Mouse (Mus musculus) forebrain, embryonic 11.5 days (tissue): ENCODE measurements around the gene Fam102b. TPM values are rescaled to one million over a fixed set of nuclear protein-coding genes. Genes with fewer than 3 reads are reported as not detected.

Experiments used
- ATAC-seq: fragments of 200-750 bp; cut with Nextera tagmentation; replicated peaks from 2 replicates; pipeline ENCODE4 v1.8.0; 2017; ENCODE audit warnings: moderate TSS enrichment; ENCODE audit not compliant: low FRiP score
- DNase-seq: peaks from one replicate; pipeline ENCODE4 v3.0.0-alpha.2; 2017; ENCODE audit warnings: low spot score
- H3K27ac ChIP-seq: fragments of 300-500 bp; sonication (generic); 2 replicates; pipeline ENCODE4 v1.5.1; 2014; ENCODE audit warnings: low read depth, low read length
- H3K27me3 ChIP-seq: fragments of 300-500 bp; sonication (generic); 2 replicates; pipeline ENCODE4 v1.6.1; 2014; ENCODE audit warnings: mild to moderate bottlenecking, low read length, mixed read lengths; ENCODE audit not compliant: control insufficient read depth, insufficient read depth
- H3K36me3 ChIP-seq: fragments of 300-500 bp; sonication (generic); 2 replicates; pipeline ENCODE4 v1.6.1; 2014; ENCODE audit warnings: mild to moderate bottlenecking, low read length, moderate library complexity, mixed read lengths; ENCODE audit not compliant: control insufficient read depth, insufficient read depth
- H3K4me1 ChIP-seq: fragments of 300-500 bp; sonication (generic); replicated peaks from 2 replicates; pipeline ENCODE4 v1.6.1; 2014; ENCODE audit warnings: low read length, mixed read lengths; ENCODE audit not compliant: control insufficient read depth, insufficient read depth
- H3K4me2 ChIP-seq: fragments of 300-500 bp; sonication (generic); 2 replicates; pipeline ENCODE4 v1.6.1; 2014; ENCODE audit warnings: low read depth, mild to moderate bottlenecking, low read length, moderate library complexity, mixed read lengths; ENCODE audit not compliant: severe bottlenecking
- H3K4me3 ChIP-seq: fragments of 300-500 bp; sonication (generic); 2 replicates; pipeline ENCODE4 v1.5.1; 2014; ENCODE audit warnings: low read depth, low read length
- H3K9ac ChIP-seq: fragments of 300-500 bp; sonication (generic); 2 replicates; pipeline ENCODE4 v1.6.1; 2014; ENCODE audit warnings: low read length
- H3K9me3 ChIP-seq: fragments of 300-500 bp; sonication (generic); 2 replicates; pipeline ENCODE4 v1.6.1; 2016; ENCODE audit warnings: low read length, mixed read lengths; ENCODE audit not compliant: control insufficient read depth
- WGBS: fragments of 180-500 bp; shearing (Covaris S2); extraction: QIAGEN DNeasy Blood & Tissue Kit; methylation state at CpG from one replicate; pipeline ENCODE4 v1.1.7; 2014; 5-methylcytosine and 5-hydroxymethylcytosine counted together
- microRNA-seq: library from miRNA; unstranded; fragments of <30 nt; microRNA quantifications from one replicate; pipeline ENCODE4, GENCODE M21; 2016; ENCODE audit not compliant: insufficient number of aligned reads
- polyA plus RNA-seq: library from polyadenylated mRNA; unstranded; fragments of >200 nt; fragmentation: Nextera tagmentation; extraction: Ambion mirVana; gene quantifications from 2 replicates; pipeline ENCODE4 v1.2.1, GENCODE M21; 2014

Fam102b gene
- polyA plus RNA-seq, 1 experiment from 2014 or later, result 10.7 TPM

DNA sequence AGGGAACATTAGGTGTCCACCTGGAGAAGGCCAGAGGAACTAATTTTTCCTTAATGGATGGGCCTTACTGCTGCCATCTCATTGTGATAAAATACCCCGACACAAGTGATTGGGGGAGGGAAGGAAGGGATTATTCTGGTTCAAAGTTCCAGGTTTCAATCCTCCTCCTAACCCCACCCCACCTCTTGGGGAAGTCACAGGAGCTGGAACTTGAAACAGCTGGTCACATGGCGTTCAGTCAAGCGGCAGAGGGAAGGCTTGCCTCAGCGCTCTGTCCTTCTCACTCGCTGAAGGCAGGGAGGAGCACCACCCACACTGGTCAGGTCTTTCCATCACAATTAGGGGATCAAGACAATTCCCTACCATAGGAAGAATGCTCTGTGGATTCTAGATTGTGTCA lies 88.7 kb downstream of the Fam102b start:
- H3K36me3 ChIP-seq, result no peaks in the 10 kb centered on the region
- H3K4me2 ChIP-seq, result no peak overlapping the region
- H3K9me3 ChIP-seq, result no peaks in the 10 kb centered on the region
- 92% methylated on average over 5 of the region's 5 CpGs for WGBS
- H3K4me3 ChIP-seq, result no peak overlapping the region
- H3K27ac ChIP-seq, result no peak overlapping the region
- ATAC-seq (no peak), DNase-seq (no peak)
- H3K9ac ChIP-seq, result no peak overlapping the region
- H3K27me3 ChIP-seq, result no peaks in the 10 kb centered on the region
- no peaks in the 10 kb centered on the region for H3K4me1 ChIP-seq

DNA sequence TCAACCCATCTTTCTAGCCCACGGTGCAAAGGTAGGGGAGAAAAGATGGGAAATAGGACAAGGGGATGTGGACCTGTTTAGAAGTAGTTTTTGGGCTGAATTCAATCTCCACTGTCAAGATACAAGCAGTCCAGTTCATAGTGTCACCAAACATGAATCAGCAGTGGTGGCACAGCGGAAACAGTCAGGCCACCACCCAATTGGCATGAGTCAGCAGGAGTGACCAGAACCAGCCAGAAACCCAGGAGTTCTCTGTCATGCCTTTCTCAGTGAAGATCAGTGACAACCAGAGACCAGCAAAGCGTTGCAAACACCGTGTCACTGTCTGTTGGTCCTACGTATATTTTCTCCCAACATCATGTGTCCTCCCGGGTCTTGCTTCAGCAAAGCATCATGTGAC lies 93.8 kb downstream of the Fam102b start:
- no peaks in the 10 kb centered on the region for H3K27me3 ChIP-seq
- 94% methylated on average over 6 of the region's 6 CpGs for WGBS
- no peak overlapping the region for H3K9ac ChIP-seq
- H3K9me3 ChIP-seq, result no peaks in the 10 kb centered on the region
- H3K4me3 ChIP-seq, result no peak overlapping the region
- no peak for ATAC-seq
- H3K4me2 ChIP-seq, result no peak overlapping the region
- no peaks in the 10 kb centered on the region for H3K4me1 ChIP-seq
- DNase-seq, result no peak
- no peak overlapping the region for H3K27ac ChIP-seq
- H3K36me3 ChIP-seq, result no peaks in the 10 kb centered on the region

DNA sequence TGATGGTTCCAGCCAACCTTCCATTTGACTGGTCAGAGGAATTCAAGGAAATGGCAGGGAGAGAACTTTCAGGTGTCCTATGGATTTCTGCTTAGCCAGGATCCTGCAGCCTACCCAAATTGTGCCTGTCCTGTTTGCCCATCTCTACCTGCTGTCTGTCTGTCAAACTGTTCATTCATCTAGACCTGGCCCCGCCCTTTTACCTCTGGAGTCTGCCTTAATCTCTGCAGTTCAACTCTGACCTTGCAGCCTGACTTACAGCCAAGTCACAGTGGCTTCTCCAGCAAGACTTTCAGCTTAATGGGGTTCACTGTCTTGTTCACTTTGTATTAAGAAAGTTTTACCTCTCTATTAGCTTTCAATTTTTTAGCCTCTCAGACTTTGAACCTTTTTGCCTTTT lies 101.1 kb downstream of the Fam102b start:
- Histone ChIP-seq H3K36me3 (no peaks in the 10 kb centered on the region), H3K27ac (no peak overlapping the region), H3K4me1 (no peaks in the 10 kb centered on the region), H3K9me3 (no peaks in the 10 kb centered on the region), H3K4me2 (no peak overlapping the region), H3K4me3 (no peak overlapping the region), H3K27me3 (no peaks in the 10 kb centered on the region), H3K9ac (no peak overlapping the region)
- DNase-seq, result no peak
- 76% methylated on average over 1 of the region's 1 CpGs for WGBS
- no peak for ATAC-seq

DNA sequence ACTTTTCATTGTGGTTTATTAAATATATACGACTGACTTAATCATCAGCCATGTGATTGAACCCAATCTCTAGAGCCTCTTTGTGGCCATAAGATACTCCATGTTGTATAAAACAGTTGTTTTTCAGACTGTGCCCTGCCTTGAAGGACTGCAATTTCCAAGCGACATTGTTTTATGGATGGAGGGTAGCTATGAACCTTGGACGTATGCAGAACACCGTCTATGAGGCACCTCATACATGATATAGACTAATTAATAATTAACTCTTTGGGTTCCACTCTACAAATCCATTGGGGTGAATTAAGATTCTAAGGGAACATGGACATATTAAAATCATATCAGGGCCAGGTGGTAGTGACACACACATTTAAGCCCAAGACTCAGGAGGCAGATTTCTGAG lies 101.7 kb downstream of the Fam102b start:
- no peak for DNase-seq

DNA sequence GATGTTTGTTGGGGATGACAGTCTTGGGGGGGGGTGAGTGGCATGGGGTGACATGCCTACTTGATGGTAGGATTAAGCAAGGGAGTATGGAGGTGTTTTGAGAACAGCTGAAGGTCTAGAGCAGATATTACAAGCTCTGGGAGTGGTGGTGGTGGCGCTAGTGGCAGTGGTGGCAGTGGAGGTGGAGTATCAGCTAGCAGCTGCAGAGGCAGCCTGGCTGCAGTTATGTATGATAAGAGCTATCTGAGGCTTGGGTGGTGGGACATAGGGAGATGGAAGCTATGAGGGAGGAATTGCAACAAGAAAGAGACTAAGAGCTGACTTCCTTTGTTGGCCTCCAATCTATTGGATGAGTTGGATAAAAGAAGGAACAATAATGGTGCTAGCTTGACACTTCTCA lies 105.6 kb downstream of the Fam102b start:
- Histone ChIP-seq H3K27me3 (no peaks in the 10 kb centered on the region), H3K4me2 (no peak overlapping the region), H3K4me3 (no peak overlapping the region), H3K36me3 (no peaks in the 10 kb centered on the region), H3K9me3 (no peaks in the 10 kb centered on the region), H3K4me1 (no peaks in the 10 kb centered on the region), H3K27ac (no peak overlapping the region), H3K9ac (no peak overlapping the region)
- 90% methylated on average over 1 of the region's 1 CpGs for WGBS
- ATAC-seq (no peak), DNase-seq (no peak)

More for the DNA sequence above, 101.7 kb downstream of the Fam102b start:
- Histone ChIP-seq H3K9me3 (no peaks in the 10 kb centered on the region), H3K9ac (no peak overlapping the region), H3K4me2 (no peak overlapping the region), H3K27me3 (no peaks in the 10 kb centered on the region), H3K4me1 (no peaks in the 10 kb centered on the region), H3K4me3 (no peak overlapping the region), H3K36me3 (no peaks in the 10 kb centered on the region), H3K27ac (no peak overlapping the region)
- 86% methylated on average over 4 of the region's 4 CpGs for WGBS
- ATAC-seq, result no peak

Small RNAs within 50 kb of the gene (microRNA-seq; reads per million reads assigned to microRNA genes)
- not detected for gene Gm44384

Other genes with a start within 250 kb of the Fam102b start
- 22.5 and 24.8 TPM in 2 replicates for gene Stxbp3, start 187.1 kb downstream of the Fam102b start, polyA plus RNA-seq
- not detected in 2 replicates for gene Fndc7, start 137.6 kb downstream of the Fam102b start, polyA plus RNA-seq
- gene Prpf38b, start 115.9 kb downstream of the Fam102b start, polyA plus RNA-seq, result 66.0 and 71.4 TPM in 2 replicates
- 0.65 and 1.1 TPM in 2 replicates for gene Henmt1, start 87.7 kb downstream of the Fam102b start, polyA plus RNA-seq
- gene Gm9857, start 87.2 kb downstream of the Fam102b start, polyA plus RNA-seq, result not detected in 2 replicates
- not detected in 2 replicates for gene Slc25a54, start 52.9 kb upstream of the Fam102b start, polyA plus RNA-seq
- gene Slc25a24, start 95.5 kb upstream of the Fam102b start, polyA plus RNA-seq, result 25.2 and 25.3 TPM in 2 replicates